Mouse (Mus musculus) granulocyte monocyte progenitor cell, adult 5-6 weeks (primary cell): ENCODE measurements around the gene Sh3bgrl2. TPM values are rescaled to one million over a fixed set of nuclear protein-coding genes. Genes with fewer than 3 reads are reported as not detected.

Source experiments
- ATAC-seq: replicated peaks from 2 replicates; pipeline ENCODE4 v1.8.0; 2016; ENCODE audit warnings: mild to moderate bottlenecking, moderate TSS enrichment, inconsistent platforms; ENCODE audit not compliant: poor library complexity, severe bottlenecking
- total RNA-seq, 2 experiments: library from RNA; stranded (forward) in 1 of 2; stranded (reverse) in 1 of 2; fragments of 200-712, 200-1000 nt in 1 of 2; fragments of >200 nt in 1 of 2; fragmentation: Nextera tagmentation in 1 of 2; gene quantifications; 2 replicates each; pipeline ENCODE4 v1.2.3; 2014 to 2017

Sh3bgrl2 gene
- total RNA-seq, 2 experiments from 2014 or later: not detected

DNA sequence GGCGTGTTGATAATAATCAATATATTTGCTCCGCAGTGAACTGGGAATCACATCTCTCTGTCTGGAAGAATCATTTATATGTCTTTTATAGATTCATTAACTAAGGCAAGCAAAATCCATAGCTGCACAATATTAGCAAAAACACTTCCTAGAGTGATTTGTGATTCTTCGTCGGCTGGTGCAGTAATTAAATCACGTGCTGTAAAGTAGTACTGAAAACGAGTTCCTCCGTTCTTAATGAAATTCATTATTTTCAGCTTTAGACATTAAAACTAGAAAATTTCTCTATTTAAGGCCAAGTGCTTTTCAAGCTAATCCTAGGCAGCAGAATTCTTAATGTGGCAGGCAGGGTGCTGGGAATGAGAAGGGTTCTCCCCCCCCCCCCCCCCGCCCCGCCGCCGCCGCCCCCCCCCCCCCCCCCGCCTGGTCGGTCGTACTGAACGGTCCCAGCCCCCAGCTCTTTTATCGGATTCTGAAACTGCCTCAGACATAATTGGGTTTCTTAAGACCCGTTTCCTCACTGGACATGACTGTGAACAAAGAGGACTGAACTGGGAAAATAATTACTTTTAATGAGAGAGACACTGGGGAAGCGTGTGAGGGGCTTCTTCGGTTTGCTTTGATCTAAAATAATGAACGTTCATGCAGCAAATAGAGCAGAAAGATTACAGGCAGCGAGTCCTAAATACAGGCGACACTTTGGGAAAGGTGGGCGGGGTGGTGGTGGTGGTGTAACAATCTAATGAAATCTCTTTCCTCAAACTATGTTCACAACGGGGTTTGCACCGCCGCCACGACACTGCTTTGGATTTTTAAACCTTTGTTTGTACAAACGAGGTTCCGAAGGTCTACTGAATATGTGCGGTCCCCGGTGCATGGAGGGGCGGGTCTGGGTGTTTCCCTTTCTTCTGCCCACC is 116.1 kb downstream of the Sh3bgrl2 start:
- no peak for ATAC-seq

DNA sequence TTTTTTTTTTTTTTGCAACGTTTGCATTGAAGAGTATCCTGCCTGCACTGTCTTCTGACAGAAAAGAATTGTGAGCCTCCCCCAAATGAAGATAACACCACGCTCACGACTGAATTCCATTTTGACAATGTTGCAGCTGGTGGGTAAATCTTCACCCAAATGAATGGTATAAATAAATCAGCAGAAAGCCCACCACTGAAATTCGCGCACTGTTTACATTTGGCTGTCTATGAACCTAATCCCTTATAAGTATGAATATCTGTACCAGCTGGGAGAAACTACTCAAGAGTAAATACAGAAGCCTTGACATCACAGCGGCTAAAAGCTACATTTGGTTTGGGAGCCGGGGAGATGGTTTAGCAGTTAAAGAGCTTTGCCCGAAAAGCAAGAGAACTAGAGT is 116.8 kb downstream of the Sh3bgrl2 start:
- no peak for ATAC-seq

DNA sequence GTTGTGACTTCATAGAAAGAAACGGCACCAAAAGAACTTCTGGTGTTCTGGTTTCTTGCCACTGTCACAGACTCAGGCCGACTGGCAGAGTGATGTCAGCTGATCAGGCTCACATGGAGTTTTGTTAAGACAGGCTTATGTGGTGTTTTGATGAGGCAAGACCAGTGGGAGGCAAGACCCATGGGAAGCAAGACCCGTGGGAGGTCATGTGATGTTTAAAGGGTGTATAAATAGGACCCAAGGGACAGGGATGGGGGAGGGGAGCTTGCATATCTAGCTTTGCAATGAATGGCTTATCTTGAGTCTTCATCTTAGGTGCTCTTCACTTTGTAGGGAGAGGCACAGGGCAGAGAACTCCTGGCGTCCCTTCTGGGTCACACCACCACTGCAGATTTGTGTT is 118.9 kb downstream of the Sh3bgrl2 start:
- ATAC-seq: no peak

DNA sequence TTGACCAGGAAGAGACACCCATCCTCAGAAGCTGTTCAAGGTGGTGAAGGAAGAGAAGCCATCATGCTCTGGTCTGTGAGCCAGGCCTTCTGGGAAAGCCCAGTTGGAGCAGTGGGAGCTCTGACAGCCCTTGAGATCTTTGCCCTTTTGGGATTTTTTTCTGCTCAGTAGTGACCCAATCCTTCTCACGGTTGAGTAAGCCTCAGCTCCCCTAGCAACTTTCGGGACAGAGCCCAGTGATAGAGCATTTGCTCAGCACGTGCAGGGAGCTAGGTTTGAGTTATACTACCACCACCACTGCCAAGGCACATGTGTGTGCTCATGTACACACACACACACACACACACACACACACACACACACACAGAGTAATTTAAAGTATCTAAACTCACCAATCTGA is 131.5 kb downstream of the Sh3bgrl2 start:
- ATAC-seq: no peak

DNA sequence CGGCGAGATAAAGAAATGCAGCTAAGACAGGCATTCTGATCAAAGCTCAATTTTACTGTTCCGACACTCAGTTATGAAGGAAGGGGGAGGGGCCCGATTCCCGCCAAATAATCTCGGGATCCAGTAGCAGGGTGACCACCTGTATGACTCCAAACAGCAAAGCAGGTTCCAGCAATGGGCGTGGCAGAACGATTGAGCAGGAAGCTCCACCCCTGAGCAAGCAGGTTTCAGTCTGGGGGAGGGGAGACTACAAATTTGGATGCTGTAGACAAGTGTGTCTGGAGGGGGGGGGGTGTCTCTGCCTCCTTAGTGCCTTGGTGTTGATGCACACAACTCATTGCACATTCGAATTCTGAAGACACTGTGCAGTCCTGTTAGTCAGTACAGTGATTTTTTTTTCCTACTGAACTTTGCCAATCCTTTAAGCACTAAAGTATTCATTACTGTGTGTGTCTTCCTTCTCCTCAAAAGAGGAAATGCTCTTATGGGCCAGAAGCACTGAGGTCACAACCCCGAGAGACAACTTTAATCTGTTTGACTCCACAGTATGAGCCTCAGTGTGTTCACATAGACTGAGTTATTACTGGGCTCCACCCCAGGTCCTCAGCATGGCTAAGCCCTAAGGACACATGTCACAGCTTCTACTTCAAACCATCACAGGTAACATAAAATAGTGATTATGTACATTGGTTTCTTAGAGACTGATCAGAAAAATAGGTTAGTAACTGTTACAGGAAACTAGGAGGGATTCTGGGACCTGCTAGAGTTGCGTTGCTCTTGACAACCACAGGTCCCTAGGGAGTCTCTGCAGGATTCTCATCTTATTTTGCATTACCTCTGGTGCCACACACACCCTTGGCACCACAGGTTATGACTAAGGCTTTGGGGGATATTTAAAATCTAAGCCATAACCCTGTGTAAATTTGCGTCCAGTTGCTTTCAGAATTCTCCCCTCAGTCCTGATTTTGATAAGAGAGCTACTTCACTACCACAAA is 133.8 kb downstream of the Sh3bgrl2 start:
- ATAC-seq: no peak

DNA sequence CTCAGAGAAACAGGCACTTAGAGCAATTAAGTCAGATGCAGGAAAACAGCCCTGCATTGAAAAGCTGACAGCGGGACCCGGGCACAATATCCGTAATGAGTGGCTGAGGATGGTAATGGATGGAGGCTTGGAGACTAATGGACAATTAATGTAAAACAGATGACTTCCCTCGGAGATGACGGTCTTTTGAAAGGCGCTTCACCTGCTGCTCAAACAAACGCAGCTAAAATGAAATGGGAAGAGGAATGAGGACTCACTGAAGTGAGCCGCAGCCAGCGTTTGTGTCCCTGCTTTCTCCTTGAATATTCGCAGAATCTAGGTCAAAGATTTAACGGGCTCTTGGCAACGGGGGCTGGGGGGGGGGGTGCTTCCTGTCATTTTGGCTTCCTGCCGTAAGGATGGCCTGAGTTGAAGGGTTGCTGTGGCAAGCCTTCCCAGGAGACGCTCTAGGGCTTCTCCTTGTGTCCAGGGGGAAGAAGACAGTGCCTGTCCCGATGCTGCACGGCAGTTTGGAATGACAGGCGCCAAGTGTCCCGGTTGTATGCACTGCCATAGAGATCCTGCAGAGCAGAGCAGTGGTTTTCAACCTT is 138.5 kb downstream of the Sh3bgrl2 start:
- ATAC-seq: no peak

DNA sequence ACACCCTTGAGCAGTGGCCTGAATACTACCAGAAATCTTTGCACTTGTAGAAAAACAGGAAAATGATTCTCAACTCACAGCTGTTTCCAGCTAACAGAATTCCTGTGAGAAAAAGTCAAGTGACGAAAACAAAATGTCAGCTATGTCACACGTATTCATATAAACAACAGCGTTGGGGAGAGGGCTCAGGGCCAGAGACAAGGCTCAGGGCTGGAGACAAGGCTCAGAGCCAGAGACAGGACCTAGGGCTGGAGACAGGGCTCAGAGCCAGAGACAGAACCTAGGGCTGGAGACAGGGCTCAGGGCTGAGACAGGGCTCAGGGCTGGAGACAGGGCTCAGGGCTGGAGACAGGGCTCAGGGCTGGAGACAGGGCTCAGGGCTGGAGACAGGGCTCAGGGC is 139.8 kb downstream of the Sh3bgrl2 start:
- no peak for ATAC-seq

Other genes with a start within 250 kb of the Sh3bgrl2 start
- gene Lca5, start 107.2 kb upstream of the Sh3bgrl2 start, total RNA-seq (2014; fragmentation: Nextera tagmentation): 6.3 TPM in 1 of 2 replicates, not detected in the other
- 0.43 and 0.82 TPM in 2 replicates for gene Lca5, start 107.2 kb upstream of the Sh3bgrl2 start, total RNA-seq (2017)